Mouse (Mus musculus): ENCODE measurements at regions not wholly inside any gene's neighbourhood (a gene's known extent, or its start where the extent isn't known, plus 50 kb on each side); places are given as distances from the start of the nearest gene placed in this dataset.

GRCm38 (mm10) chr15:90065768-90066167 lies 158.3 kb upstream of the Alg10b start:
- TF ChIP-seq CTCF (IDR thresholded peaks at IDR 0.05; ENCODE audit: low read depth, low read length) (no peak), POLR2A (IDR thresholded peaks at IDR 0.05; ENCODE audit: borderline replicate concordance, low read depth, low read length) (no peak)

Measured in bone marrow macrophage, adult 2 months (primary cell).